Mouse (Mus musculus): ENCODE measurements around the gene Rps9. TPM values are rescaled to one million over a fixed set of nuclear protein-coding genes. Genes with fewer than 3 reads are reported as not detected.
"Not testable (repeated sequence)": the region's sequence is repeated elsewhere in the genome, so short reads cannot be mapped to it uniquely, and the experiment has no call there.

Rps9 gene
- polyA plus RNA-seq, 1 experiment from 2014 or later = 1,748 TPM

GRCm38 (mm10) chr7:3720268-3720667 lies 16.5 kb downstream of the Rps9 start, which contains the start of gene Pirb:
Gene Pirb, minus strand, starts transcription at chr7:3720391.
- not testable (repeated sequence) for H3K4me2 ChIP-seq (ENCODE audit: low read length); H3K4me3 ChIP-seq (ENCODE audit: low read depth, low read length); H3K27me3 ChIP-seq (replicated peaks; ENCODE audit: control insufficient read depth, insufficient read depth, low read length); H3K27ac ChIP-seq (ENCODE audit: low read depth); H3K9me3 ChIP-seq (ENCODE audit: control insufficient read depth, low read length); DNase-seq (ENCODE audit: low spot score); H3K9ac ChIP-seq (ENCODE audit: low read length); H3K36me3 ChIP-seq (ENCODE audit: control insufficient read depth, insufficient read depth, low read length); H3K4me1 ChIP-seq (replicated peaks; ENCODE audit: control insufficient read depth, insufficient read depth, low read length); ATAC-seq (replicated peaks; ENCODE audit: low FRiP score, low TSS enrichment, low read depth)
- 100% methylated on average over 1 of the region's 3 CpGs for WGBS

- not testable (repeated sequence) for H3K27me3 ChIP-seq (replicated peaks; ENCODE audit: control insufficient read depth, insufficient read depth, low read length); H3K4me2 ChIP-seq (ENCODE audit: low read length); H3K4me3 ChIP-seq (ENCODE audit: low read depth, low read length); H3K9ac ChIP-seq (ENCODE audit: low read length); H3K9me3 ChIP-seq (ENCODE audit: control insufficient read depth, low read length); H3K27ac ChIP-seq (ENCODE audit: low read depth); H3K36me3 ChIP-seq (ENCODE audit: control insufficient read depth, insufficient read depth, low read length); ATAC-seq (replicated peaks; ENCODE audit: low FRiP score, low TSS enrichment, low read depth); H3K4me1 ChIP-seq (replicated peaks; ENCODE audit: control insufficient read depth, insufficient read depth, low read length); DNase-seq (ENCODE audit: low spot score)
Measured at GRCm38 (mm10) chr7:3725459-3725858, 21.7 kb downstream of the Rps9 start.

- DNase-seq (ENCODE audit: low spot score); H3K9me3 ChIP-seq (ENCODE audit: control insufficient read depth, low read length); ATAC-seq (replicated peaks; ENCODE audit: low FRiP score, low TSS enrichment, low read depth); H3K4me1 ChIP-seq (replicated peaks; ENCODE audit: control insufficient read depth, insufficient read depth, low read length); H3K9ac ChIP-seq (ENCODE audit: low read length); H3K27me3 ChIP-seq (replicated peaks; ENCODE audit: control insufficient read depth, insufficient read depth, low read length); H3K36me3 ChIP-seq (ENCODE audit: control insufficient read depth, insufficient read depth, low read length); H3K4me2 ChIP-seq (ENCODE audit: low read length); H3K4me3 ChIP-seq (ENCODE audit: low read depth, low read length); H3K27ac ChIP-seq (ENCODE audit: low read depth): not testable (repeated sequence)
- no CpG with 5 or more reads among the region's 1 CpGs for WGBS
Measured at GRCm38 (mm10) chr7:3732675-3733074, 28.9 kb downstream of the Rps9 start.

Small RNA genes within 50 kb of the gene (microRNA-seq; reads per million reads assigned to microRNA genes)
- gene Mir3572 = 2.8 reads per million, percentile 28 among the genes with 10 or more reads in this experiment

Other genes with a start within 250 kb of the Rps9 start
- gene Tarm1, start 201.4 kb upstream of the Rps9 start, polyA plus RNA-seq (2014; fragmentation: Nextera tagmentation; extraction: Ambion mirVana) = 0.16 TPM in 1 of 2 replicates, not detected in the other
- gene Oscar, start 87.8 kb upstream of the Rps9 start, polyA plus RNA-seq (2014; fragmentation: Nextera tagmentation; extraction: Ambion mirVana) = 0.09 and 0.16 TPM in 2 replicates
- 577 and 640 TPM in 2 replicates for gene Ndufa3, start 86.6 kb upstream of the Rps9 start, polyA plus RNA-seq (2014; fragmentation: Nextera tagmentation; extraction: Ambion mirVana)
- 19.1 and 23.4 TPM in 2 replicates for gene Tfpt, start 74.1 kb upstream of the Rps9 start, polyA plus RNA-seq (2014; fragmentation: Nextera tagmentation; extraction: Ambion mirVana)
- gene Prpf31, start 74.0 kb upstream of the Rps9 start, polyA plus RNA-seq (2014; fragmentation: Nextera tagmentation; extraction: Ambion mirVana) = 94.8 and 109 TPM in 2 replicates
- 65.7 and 71.7 TPM in 2 replicates for gene Cnot3, start 58.7 kb upstream of the Rps9 start, polyA plus RNA-seq (2014; fragmentation: Nextera tagmentation; extraction: Ambion mirVana)
- gene Leng1, start 38.2 kb upstream of the Rps9 start, polyA plus RNA-seq (2014; fragmentation: Nextera tagmentation; extraction: Ambion mirVana) = 13.1 and 13.4 TPM in 2 replicates
- gene Tmc4, start 26.4 kb upstream of the Rps9 start, polyA plus RNA-seq (2014; fragmentation: Nextera tagmentation; extraction: Ambion mirVana) = 60.5 and 64.1 TPM in 2 replicates
- gene Tsen34, start 11.1 kb upstream of the Rps9 start, polyA plus RNA-seq (2014; fragmentation: Nextera tagmentation; extraction: Ambion mirVana) = 244 and 253 TPM in 2 replicates
- gene Mboat7, start 10.5 kb upstream of the Rps9 start, polyA plus RNA-seq (2014; fragmentation: Nextera tagmentation; extraction: Ambion mirVana) = 38.7 and 43.8 TPM in 2 replicates
- 0.77 and 0.81 TPM in 2 replicates for gene Pirb, start 16.4 kb downstream of the Rps9 start, polyA plus RNA-seq (2014; fragmentation: Nextera tagmentation; extraction: Ambion mirVana)
- gene Gm15448, start 121.7 kb downstream of the Rps9 start, polyA plus RNA-seq (2014; fragmentation: Nextera tagmentation; extraction: Ambion mirVana) = not detected in 2 replicates
- gene Pira2, start 141.1 kb downstream of the Rps9 start, polyA plus RNA-seq (2014; fragmentation: Nextera tagmentation; extraction: Ambion mirVana) = 0.07 and 0.19 TPM in 2 replicates
- gene Gm14548, start 194.1 kb downstream of the Rps9 start, polyA plus RNA-seq (2014; fragmentation: Nextera tagmentation; extraction: Ambion mirVana) = 0.15 and 0.24 TPM in 2 replicates
- gene Lilra6, start 211.5 kb downstream of the Rps9 start, polyA plus RNA-seq (2014; fragmentation: Nextera tagmentation; extraction: Ambion mirVana) = 0.11 and 0.13 TPM in 2 replicates

All from intestine, embryonic 14.5 days (tissue).